Mouse (Mus musculus) testis, adult 2 months (tissue): Measurements from ENCODE around the gene Cbx7.

ENCODE experiments used
- CTCF ChIP-seq: fragments of 200-500 bp; IDR thresholded peaks from 2 replicates; pipeline ENCODE4 v1.5.1; 2012; ENCODE audit warnings: low read depth, mild to moderate bottlenecking, inconsistent platforms, low read length, moderate library complexity; ENCODE audit not compliant: control insufficient read depth, insufficient read depth, insufficient replicate concordance
- POLR2A ChIP-seq: fragments of 200-500 bp; IDR thresholded peaks from 2 replicates; pipeline ENCODE4 v1.6.1; 2012; ENCODE audit warnings: low read depth, mild to moderate bottlenecking, inconsistent platforms, low read length, moderate library complexity; ENCODE audit not compliant: control insufficient read depth

DNA sequence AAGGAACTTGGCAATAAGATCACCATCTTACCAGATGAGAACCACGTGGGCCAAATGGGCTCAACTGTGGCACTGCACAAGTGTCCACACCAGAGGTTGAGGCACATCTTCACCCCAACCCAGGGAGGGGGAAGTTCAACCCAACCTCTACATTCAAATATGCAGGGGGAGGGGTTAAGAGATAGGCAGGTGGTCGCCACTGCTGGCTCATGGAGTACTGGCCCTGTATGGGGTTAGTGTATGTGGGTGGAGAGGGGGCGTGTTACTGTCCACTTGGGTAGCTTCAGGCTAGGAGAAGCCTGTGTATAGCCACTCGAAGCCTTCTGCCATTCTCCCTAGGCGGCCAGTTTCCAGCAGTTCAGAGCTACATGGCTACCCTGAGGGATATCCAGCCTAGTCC, 54.8 kb downstream of the Cbx7 start:
- TF ChIP-seq POLR2A (no peak), CTCF (no peak)
